Mouse (Mus musculus) natural killer cell, adult 2 months (primary cell): ENCODE data around the gene Creb3l2.

Source experiments
- DNase-seq, 2 experiments: peaks; one replicate each; pipeline ENCODE4 v3.0.0; 2022; ENCODE audit warnings: low spot score in 2 of 2

The Creb3l2 gene

GRCm38 (mm10) chr6:37325906-37326602, 115.9 kb downstream of the Creb3l2 start:
- no peak for DNase-seq

GRCm38 (mm10) chr6:37325076-37325475, 116.9 kb downstream of the Creb3l2 start:
- DNase-seq, result peak in 1 of 2 experiments; percentile 2

GRCm38 (mm10) chr6:37322641-37323040, 119.3 kb downstream of the Creb3l2 start:
- no peak for DNase-seq

- no peak for DNase-seq
Observed at GRCm38 (mm10) chr6:37322088-37322487, 119.9 kb downstream of the Creb3l2 start.

DNA sequence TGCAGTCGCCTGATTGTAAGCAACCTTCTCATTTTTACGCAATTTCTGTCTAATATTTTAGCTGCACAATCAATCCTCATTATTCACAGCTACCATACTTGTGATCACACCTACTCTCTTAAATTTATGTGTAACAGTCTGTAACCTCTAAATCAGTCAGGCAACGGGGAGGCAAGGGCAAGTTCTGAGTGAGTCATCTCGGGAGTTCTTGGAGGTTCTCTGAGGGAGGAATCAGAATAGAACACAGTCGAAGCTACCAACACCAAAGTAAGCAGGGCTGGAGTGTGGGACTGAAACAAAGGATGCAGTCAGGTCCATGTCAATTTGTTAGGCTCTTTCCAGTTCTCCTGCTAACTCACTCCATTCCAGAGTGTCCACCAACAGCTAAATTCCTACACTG, 124.0 kb downstream of the Creb3l2 start:
- no peak for DNase-seq

GRCm38 (mm10) chr6:37315440-37315839, 126.5 kb downstream of the Creb3l2 start:
- no peak for DNase-seq

GRCm38 (mm10) chr6:37310601-37311000, 131.3 kb downstream of the Creb3l2 start:
- no peak for DNase-seq

GRCm38 (mm10) chr6:37306616-37307015, 135.3 kb downstream of the Creb3l2 start:
- DNase-seq, result no peak

DNA sequence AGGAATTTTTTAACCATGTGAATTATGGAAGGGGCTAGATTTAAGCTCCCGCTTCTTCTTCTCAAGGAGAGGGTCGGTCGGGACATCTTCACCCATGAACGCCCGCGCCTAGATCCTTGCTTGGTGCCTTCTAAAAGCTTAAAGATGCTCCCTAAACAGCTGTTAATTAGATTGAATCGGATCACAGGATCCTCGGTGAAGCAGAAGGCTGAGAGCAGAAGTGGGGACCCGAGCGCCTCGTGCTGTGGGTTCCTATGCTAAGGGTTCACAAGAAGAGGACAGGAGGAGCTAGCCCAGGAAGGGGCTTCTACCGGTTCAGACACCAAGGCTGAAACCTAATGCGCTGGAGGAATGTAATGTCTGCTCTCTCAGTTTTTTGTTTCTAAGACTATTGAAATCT, 141.5 kb downstream of the Creb3l2 start:
- no peak for DNase-seq

DNA sequence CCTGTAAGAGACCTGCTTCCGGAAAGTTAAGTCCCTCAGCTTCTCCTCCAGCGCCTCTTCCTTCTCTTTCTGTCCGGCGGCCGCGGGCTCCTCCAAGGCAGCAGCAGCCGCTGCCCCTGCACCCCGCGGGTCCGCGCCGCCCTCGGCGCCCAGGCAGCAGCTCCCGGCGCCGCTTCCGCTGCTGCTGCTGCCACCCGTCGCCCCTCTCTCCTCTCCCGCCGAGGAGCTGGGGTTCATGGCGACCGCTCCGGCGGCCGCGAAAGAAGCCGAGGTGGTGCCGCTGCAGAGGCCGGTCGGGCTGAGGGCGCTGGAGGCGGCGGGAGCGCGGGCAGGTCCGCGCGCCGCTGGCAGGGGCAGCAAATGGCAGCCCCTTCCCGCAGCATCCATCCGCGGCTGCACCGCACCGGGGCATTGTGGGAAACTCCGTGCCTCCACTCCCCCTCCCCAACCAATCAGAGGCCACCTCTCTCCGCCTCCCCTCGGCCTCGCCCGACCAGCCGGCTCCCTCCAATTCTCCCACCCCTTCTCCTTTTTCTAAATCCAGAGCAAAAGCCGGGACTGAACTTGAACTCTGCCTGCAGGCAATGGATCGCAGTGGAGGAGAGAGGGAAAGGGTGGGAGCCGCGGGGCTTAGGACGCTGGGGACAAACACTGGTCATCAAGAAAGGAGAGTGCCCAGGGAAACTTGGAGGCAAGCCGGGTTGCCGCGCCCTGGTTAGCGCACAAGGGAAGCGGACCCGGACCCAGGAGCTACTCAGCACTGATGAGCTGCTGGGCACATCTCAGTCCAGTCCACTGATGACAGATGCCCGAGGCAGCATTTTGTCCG, 142.2 kb downstream of the Creb3l2 start, which contains the start of gene Dgki:
Gene Dgki (minus strand): TSS at position 623 of the 829 bp plus-strand sequence.
- DNase-seq, result no peak

- no peak for DNase-seq
Observed at GRCm38 (mm10) chr6:37298982-37299381, 143.0 kb downstream of the Creb3l2 start.

- no peak for DNase-seq
Observed at GRCm38 (mm10) chr6:37297744-37298482, 144.0 kb downstream of the Creb3l2 start.

GRCm38 (mm10) chr6:37292068-37292467, 149.9 kb downstream of the Creb3l2 start:
- no peak for DNase-seq

GRCm38 (mm10) chr6:37291171-37291570, 150.8 kb downstream of the Creb3l2 start:
- DNase-seq, result no peak

DNA sequence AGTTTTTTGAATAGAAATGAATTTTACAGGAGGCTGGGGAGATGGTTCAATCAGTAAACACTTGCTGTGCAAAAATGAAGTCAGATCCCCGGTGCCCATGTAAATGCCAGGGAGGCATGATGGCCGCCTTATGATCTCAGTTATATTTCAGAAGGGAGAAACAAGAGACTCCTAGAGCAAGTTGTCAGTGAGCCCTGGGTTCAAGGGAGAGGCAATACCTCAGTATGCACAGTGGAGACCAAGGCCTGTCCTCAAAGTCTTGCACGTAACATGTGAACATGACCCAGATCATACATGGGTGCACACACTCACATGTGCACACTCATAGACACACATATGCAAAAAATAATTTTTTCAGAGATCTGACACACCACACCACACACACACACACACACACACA, 151.3 kb downstream of the Creb3l2 start:
- DNase-seq, result no peak

DNA sequence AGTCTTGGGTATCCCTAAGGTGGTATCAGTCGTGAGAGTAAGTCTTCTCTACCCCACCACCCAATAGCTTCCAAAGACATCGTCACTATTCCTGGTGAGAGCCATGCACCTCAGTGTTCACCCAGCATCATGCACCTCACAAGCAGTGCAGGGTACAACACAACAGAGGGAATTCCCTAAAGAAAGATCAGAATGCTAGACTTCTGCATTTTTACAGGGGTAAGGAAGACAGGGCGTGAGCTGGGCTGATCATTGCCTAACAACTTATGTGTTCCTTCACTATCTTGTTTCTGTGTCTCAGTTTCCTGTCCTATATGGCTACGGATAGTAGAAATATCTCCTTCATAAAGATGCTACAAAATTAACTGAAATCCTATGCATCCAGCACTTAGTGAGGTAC, 155.8 kb downstream of the Creb3l2 start:
- DNase-seq, result no peak

DNA sequence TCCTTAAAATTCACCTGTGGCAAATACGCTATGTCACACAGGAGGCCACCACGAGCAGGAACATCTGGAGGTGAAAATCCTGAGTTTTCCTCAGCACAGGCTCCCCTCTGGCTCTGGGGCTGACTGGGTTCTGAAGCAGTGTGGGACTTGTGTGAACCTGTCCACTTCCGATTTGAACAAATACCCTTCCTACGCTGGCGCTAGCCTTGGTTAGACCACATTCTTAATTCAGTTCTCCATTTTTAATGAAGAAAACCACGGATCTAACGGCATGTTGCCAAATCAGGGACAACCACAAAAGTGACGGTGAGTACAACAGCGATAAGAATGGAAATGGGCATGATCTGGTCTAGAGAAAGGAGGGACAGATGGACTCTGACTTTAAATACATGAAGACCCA, 157.1 kb downstream of the Creb3l2 start:
- DNase-seq, result no peak

- DNase-seq, result no peak
Observed at GRCm38 (mm10) chr6:37283336-37283735, 158.6 kb downstream of the Creb3l2 start.

DNA sequence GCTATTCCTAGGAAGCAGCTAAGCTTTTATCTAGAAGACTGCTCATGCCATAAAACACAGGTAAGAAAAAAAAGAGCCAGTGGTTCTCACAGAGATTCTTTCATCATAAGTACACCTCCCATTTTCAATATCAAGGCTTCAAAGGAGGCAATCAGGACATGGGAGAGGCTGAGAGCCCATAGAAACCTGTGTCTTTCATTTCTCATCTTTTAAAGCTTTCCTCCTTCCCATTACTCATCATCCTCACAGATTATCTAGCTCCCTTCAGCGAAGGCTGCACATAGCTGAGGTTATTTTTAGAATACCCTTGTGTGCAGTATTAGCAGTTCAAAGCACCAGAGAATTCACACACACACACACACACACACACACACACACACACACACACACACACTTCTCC, 159.3 kb downstream of the Creb3l2 start:
- DNase-seq, result no peak
